Mouse (Mus musculus) small intestine, adult 2 months (tissue): Measurements from ENCODE around the gene Bcl7a.

Source experiments
- CTCF ChIP-seq: fragments of 200-500 bp; IDR thresholded peaks from 2 replicates; pipeline ENCODE4 v1.5.1; 2012; ENCODE audit warnings: low read depth, mild to moderate bottlenecking, control low read depth, inconsistent platforms, low read length, moderate library complexity, mixed read lengths; ENCODE audit not compliant: insufficient replicate concordance, insufficient read length; ENCODE audit errors: extremely low read depth
- POLR2A ChIP-seq: fragments of 200-500 bp; IDR thresholded peaks from 2 replicates; pipeline ENCODE4 v1.6.1; 2012; ENCODE audit warnings: low read depth, mild to moderate bottlenecking, control low read depth, inconsistent platforms, low read length, moderate library complexity

GRCm38 (mm10) chr5:123320136-123320535 lies 23.5 kb upstream of the Bcl7a start:
- no peak for TF ChIP-seq POLR2A
- TF ChIP-seq CTCF = no peak
